Mouse (Mus musculus) ES-Bruce4 (cell line): ENCODE measurements at regions not wholly inside any gene's neighbourhood (a gene's known extent, or its start where the extent isn't known, plus 50 kb on each side); places are given as distances from the start of the nearest gene placed in this dataset.
A peak's percentile ranks its signal among the peaks of the same experiment; 100 is the strongest.

Experiments
- H3K27ac ChIP-seq: 2 replicates; pipeline ENCODE4 v1.5.1; 2012; ENCODE audit warnings: low read length, inconsistent platforms; ENCODE audit not compliant: insufficient read depth
- H3K27me3 ChIP-seq: 2 replicates; pipeline ENCODE4 v1.6.1; 2012; ENCODE audit warnings: mild to moderate bottlenecking, low read length, inconsistent platforms; ENCODE audit not compliant: control insufficient read depth, poor library complexity, insufficient read depth, severe bottlenecking
- H3K36me3 ChIP-seq: 2 replicates; pipeline ENCODE4 v1.6.1; 2012; ENCODE audit warnings: inconsistent platforms, mild to moderate bottlenecking, low read length, moderate library complexity; ENCODE audit not compliant: control insufficient read depth, poor library complexity, insufficient read depth, severe bottlenecking
- H3K4me1 ChIP-seq: one replicate; pipeline ENCODE4 v1.8.1; 2011; ENCODE audit warnings: low read length; ENCODE audit not compliant: control insufficient read depth, insufficient read depth
- H3K4me3 ChIP-seq: 2 replicates; pipeline ENCODE4 v1.5.1; 2011; ENCODE audit warnings: low read depth, mild to moderate bottlenecking, low read length
- H3K9ac ChIP-seq: 2 replicates; pipeline ENCODE4 v1.6.1; 2012; ENCODE audit warnings: low read depth, mild to moderate bottlenecking, inconsistent platforms; ENCODE audit not compliant: poor library complexity, severe bottlenecking
- H3K9me3 ChIP-seq: replicated peaks from 2 replicates; pipeline ENCODE4 v1.6.1; 2012; ENCODE audit warnings: mild to moderate bottlenecking, low read length, inconsistent platforms; ENCODE audit not compliant: control insufficient read depth, poor library complexity, insufficient read depth, severe bottlenecking
- CTCF ChIP-seq: IDR thresholded peaks from one replicate; pipeline ENCODE4 v1.8.1; 2011; ENCODE audit warnings: low read depth, low read length
- EP300 ChIP-seq: IDR thresholded peaks from 2 replicates; pipeline ENCODE4 v1.6.1; 2011; ENCODE audit warnings: low read depth, low read length; ENCODE audit not compliant: insufficient read depth
- POLR2A ChIP-seq: IDR thresholded peaks from one replicate; pipeline ENCODE4 v1.8.1; 2011; ENCODE audit warnings: low read length; ENCODE audit not compliant: insufficient read depth

DNA sequence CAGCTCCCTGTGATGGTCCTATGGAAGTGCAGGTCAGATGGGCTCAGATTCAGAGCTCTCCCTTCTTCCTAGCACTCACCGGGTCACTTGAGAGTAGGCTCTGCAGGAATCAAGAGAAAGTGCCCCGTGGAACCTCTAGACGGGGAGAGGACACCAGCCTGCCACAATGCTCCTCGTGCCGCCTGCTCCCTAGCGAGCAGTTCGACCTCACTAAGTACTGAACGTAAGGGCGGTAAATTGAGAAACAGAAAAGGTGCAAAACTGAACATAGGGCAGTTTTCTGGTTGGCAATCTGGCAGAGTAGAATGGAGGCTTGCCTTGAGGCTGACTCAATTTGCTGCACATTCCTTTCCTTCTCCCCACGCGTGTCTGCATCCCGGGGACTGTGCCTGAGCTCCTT lies 115.7 kb downstream of the Zfp706 start:
- Histone ChIP-seq H3K36me3 (no peaks in the 10 kb centered on the region), H3K9ac (no peak overlapping the region), H3K4me3 (no peak overlapping the region), H3K27ac (no peak overlapping the region), H3K27me3 (no peaks in the 10 kb centered on the region), H3K9me3 (no peaks in the 10 kb centered on the region), H3K4me1 (no peaks in the 10 kb centered on the region)
- TF ChIP-seq POLR2A (no peak), EP300 (no peak)

DNA sequence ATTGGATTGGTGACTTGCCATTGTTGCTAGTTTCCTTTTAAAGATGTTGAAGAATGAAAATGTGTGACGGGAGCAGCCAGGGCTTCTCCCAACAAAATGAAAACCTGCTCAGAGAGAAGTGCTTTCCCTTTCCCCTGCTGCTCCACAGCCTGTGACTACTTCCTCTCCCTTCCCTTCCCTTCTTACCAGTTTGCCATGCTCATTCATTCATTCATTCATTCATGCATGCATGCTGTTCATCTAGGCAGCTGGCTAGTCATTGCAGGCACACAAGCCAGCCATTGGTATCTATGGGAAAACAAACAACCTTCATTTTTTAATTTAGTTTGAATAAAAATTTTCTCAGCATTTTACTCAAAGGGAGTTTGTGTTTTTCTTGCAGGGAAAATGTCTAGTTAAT lies 116.3 kb downstream of the Zfp706 start:
- no peak overlapping the region for H3K9ac ChIP-seq
- no peaks in the 10 kb centered on the region for H3K9me3 ChIP-seq
- no peak overlapping the region for H3K27ac ChIP-seq
- H3K36me3 ChIP-seq, result no peaks in the 10 kb centered on the region
- no peaks in the 10 kb centered on the region for H3K4me1 ChIP-seq
- no peaks in the 10 kb centered on the region for H3K27me3 ChIP-seq
- no peak overlapping the region for H3K4me3 ChIP-seq
- TF ChIP-seq CTCF, result no peak
- no peak for TF ChIP-seq POLR2A
- TF ChIP-seq EP300, result no peak

DNA sequence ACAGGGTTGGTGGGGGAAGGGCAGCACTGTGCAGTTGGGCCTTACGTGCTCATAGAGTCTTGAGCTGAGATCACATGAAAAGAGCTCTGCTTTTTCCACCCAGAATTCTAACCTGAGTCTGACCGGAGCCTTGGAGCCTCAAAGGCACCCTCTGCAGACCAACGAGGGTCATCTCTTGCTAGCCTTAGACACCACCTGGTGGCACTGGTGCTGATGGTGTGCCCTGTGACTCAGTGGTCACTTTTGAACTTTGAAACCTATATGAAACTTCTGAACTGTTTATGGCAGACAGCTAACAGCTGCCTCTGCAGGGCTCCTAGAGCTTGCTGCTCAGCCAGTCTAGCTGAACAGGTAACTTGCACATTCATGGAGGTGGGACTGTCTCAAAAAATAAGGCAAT lies 118.5 kb downstream of the Zfp706 start:
- Histone ChIP-seq H3K27ac (no peak overlapping the region), H3K36me3 (no peaks in the 10 kb centered on the region), H3K9me3 (no peaks in the 10 kb centered on the region), H3K4me1 (peaks cover 3% of the 10 kb centered on the region), H3K4me3 (no peak overlapping the region), H3K27me3 (no peaks in the 10 kb centered on the region), H3K9ac (no peak overlapping the region)
- TF ChIP-seq EP300 (no peak), CTCF (peak; percentile 5), POLR2A (no peak)

DNA sequence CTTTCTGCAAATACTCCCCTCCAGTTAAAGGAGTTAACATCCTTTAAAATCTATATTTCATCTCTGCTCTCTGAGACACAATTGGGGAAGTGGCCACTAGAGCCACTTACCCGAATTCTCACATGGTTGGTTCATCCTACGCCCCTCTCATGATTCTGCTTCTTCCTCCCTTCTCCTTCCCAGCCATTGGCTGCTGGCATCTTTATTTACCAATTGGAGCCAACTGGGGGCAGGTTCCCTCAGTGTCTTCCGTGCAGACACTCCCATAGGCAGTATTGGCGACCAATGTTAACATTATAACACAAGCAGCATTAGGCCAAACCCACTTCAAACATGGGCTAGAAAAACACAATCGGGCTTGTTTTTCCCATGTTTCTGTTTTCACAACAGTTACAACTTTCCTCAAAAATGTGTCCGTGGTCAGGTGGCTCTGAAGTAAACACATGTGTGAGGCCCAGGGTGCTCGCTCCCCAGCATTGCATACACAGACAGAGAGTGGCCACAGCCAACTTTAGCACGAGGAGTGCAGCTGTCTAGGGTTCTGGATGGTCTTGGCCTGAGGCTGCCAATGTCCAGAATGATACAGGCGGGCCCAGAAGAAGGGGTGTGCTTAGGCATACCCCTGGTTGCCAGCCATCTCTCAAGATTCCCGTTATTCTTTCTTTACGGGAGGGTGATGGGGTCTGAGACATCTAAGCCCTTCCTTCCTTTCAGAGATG lies 119.1 kb downstream of the Zfp706 start:
- Histone ChIP-seq H3K27ac (no peak overlapping the region), H3K27me3 (no peaks in the 10 kb centered on the region), H3K4me3 (no peak overlapping the region), H3K9me3 (no peaks in the 10 kb centered on the region), H3K9ac (no peak overlapping the region), H3K36me3 (no peaks in the 10 kb centered on the region), H3K4me1 (peaks cover 3% of the 10 kb centered on the region)
- TF ChIP-seq CTCF, result no peak
- no peak for TF ChIP-seq POLR2A
- no peak for TF ChIP-seq EP300

DNA sequence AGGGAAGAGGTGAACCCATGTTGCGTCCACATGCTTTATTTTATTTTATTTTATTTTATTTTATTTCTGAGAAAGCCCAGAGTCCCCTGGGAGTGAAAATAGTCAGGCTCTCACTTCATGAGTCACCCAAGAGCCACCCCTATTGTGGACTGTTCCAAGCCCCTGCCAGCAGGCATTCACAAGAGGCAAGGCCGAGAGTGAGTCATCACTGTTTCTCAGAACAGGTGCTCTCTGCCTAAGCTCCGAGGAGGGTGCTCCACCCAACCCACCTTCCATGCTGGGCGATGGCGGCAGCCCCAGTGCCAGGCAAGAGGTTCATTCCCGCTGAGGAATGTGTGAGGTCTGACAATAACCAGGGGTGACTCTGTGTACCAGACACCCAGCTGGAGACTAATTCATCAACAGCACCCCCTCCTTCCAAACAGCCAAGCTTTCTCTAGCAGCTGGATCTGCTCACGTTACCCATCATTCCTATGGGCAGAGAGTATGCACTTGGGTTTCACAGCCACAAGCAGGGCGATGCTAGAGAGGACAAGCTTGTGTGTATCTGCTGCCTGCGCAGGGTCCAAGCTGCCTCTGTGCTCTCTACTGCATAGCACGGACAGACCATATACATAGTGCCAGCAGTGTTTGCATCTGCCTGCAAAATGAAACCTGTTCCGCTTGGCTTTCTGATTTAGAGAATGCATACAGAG lies 122.8 kb downstream of the Zfp706 start:
- no peak for TF ChIP-seq EP300
- no peak for TF ChIP-seq POLR2A
- no peak for TF ChIP-seq CTCF
- H3K9ac ChIP-seq, result no peak overlapping the region

DNA sequence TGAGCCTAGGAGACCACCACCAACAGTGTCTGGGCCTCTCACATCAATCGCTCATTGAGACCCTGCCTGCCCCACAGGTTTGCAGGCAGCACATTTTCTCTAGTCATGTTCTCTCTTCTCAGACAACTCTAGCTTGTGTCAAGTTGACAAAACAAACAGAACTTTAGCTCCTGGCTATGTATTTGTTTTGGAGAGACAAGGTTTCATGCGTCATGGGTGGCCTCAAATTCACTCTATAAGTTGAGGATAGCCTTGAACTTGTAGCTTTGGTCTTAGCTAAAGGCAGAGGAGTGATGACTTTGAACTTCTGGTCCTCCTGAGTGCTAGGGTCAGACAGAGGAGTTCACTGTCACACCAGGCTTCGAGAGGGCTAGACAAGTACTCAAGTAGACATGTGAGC lies 123.5 kb downstream of the Zfp706 start:
- no peak for TF ChIP-seq CTCF
- no peak for TF ChIP-seq EP300
- no peak for TF ChIP-seq POLR2A
- Histone ChIP-seq H3K4me3 (no peak overlapping the region), H3K4me1 (peaks cover 3% of the 10 kb centered on the region), H3K27me3 (no peaks in the 10 kb centered on the region), H3K36me3 (no peaks in the 10 kb centered on the region), H3K27ac (no peak overlapping the region), H3K9me3 (no peaks in the 10 kb centered on the region), H3K9ac (no peak overlapping the region)

More for the DNA sequence above, 122.8 kb downstream of the Zfp706 start:
- Histone ChIP-seq H3K36me3 (no peaks in the 10 kb centered on the region), H3K27ac (no peak overlapping the region), H3K27me3 (no peaks in the 10 kb centered on the region), H3K4me3 (peak overlapping the region; percentile 1; the same call in 1 of the 2 replicates), H3K9me3 (no peaks in the 10 kb centered on the region), H3K4me1 (peaks cover 3% of the 10 kb centered on the region)
